Mouse (Mus musculus) embryonic facial prominence, embryonic 14.5 days (tissue): ENCODE measurements around the gene Ripply1. TPM values are rescaled to one million over a fixed set of nuclear protein-coding genes. Genes with fewer than 3 reads are reported as not detected.
A peak's percentile ranks its signal among the peaks of the same experiment; 100 is the strongest.

Experiments
- ATAC-seq: fragments of 200-750 bp; cut with Nextera tagmentation; 2 replicates; pipeline ENCODE4 v1.8.0; 2017; ENCODE audit warnings: low read depth, moderate number of reproducible peaks, moderate TSS enrichment
- DNase-seq: peaks from one replicate; pipeline ENCODE4 v3.0.0-alpha.2; 2015; ENCODE audit warnings: low spot score
- H3K27ac ChIP-seq: fragments of 300-500 bp; sonication (generic); replicated peaks from 2 replicates; pipeline ENCODE4 v1.5.1; 2014; ENCODE audit warnings: low read depth, mild to moderate bottlenecking, low read length, moderate library complexity
- H3K27me3 ChIP-seq: fragments of 300-500 bp; sonication (generic); replicated peaks from 2 replicates; pipeline ENCODE4 v1.6.1; 2014; ENCODE audit warnings: low read length; ENCODE audit not compliant: control insufficient read depth, insufficient read depth
- H3K36me3 ChIP-seq: fragments of 300-500 bp; sonication (generic); 2 replicates; pipeline ENCODE4 v1.6.1; 2014; ENCODE audit warnings: low read length, mixed read lengths; ENCODE audit not compliant: control insufficient read depth, insufficient read depth
- H3K4me1 ChIP-seq: fragments of 300-500 bp; sonication (generic); 2 replicates; pipeline ENCODE4 v1.6.1; 2014; ENCODE audit warnings: antibody characterized with exemption, low read length; ENCODE audit not compliant: control insufficient read depth, insufficient read depth
- H3K4me2 ChIP-seq: fragments of 300-500 bp; sonication (generic); 2 replicates; pipeline ENCODE4 v1.6.1; 2014; ENCODE audit warnings: low read depth, mild to moderate bottlenecking, low read length, moderate library complexity, mixed read lengths
- H3K4me3 ChIP-seq: fragments of 300-500 bp; sonication (generic); 2 replicates; pipeline ENCODE4 v1.5.1; 2014; ENCODE audit warnings: low read depth, mild to moderate bottlenecking, low read length
- H3K9ac ChIP-seq: fragments of 300-500 bp; sonication (generic); 2 replicates; pipeline ENCODE4 v1.6.1; 2014; ENCODE audit warnings: low read depth, mild to moderate bottlenecking, low read length, moderate library complexity, mixed read lengths
- H3K9me3 ChIP-seq: fragments of 300-500 bp; sonication (generic); 2 replicates; pipeline ENCODE4 v1.6.1; 2016; ENCODE audit warnings: low read length; ENCODE audit not compliant: control insufficient read depth
- WGBS: fragments of 180-500 bp; shearing (Covaris S2); extraction: QIAGEN DNeasy Blood & Tissue Kit; methylation state at CpG from one replicate; pipeline ENCODE4 v1.1.7; 2014; 5-methylcytosine and 5-hydroxymethylcytosine counted together
- polyA plus RNA-seq: library from polyadenylated mRNA; unstranded; fragments of >200 nt; fragmentation: Nextera tagmentation; extraction: Ambion mirVana; gene quantifications from 2 replicates; pipeline ENCODE4 v1.2.1, GENCODE M21; 2014

Ripply1 gene
- polyA plus RNA-seq, 1 experiment from 2014 or later: 0.79 TPM

DNA sequence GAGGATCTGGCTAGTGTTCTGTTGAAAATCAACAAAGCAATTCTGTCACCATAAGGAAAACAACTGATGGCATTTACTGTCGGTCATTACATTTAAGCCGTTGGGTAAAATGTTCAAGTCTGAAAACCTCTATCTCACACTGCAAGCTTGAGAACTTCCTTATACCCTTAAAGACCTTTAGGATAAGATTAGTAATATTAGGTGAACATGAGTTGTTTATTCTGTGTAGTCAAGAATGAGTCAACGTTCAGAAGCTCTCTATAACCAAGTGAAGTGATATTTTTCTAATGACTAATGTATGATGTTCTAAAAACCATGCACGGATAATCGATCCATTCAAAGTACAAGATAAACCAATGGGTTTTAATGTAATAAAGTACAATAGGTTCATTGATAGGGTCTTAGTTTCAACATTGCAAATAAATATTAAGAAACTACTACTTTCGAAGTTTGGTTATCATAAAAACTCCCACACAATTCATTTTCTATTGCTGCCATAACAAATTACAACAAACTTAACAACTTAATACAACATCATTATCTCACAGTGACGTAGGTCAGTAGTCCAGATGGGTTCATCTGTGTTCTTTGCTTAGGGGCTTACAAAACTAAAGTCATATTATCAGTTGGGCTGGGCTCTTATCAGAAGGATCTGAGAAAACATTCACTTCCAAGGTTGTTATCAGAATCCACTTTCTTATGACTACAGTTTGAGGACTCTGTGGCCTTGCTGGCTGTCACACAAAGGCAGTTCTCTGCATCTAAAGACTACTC lies 12.1 kb upstream of the Ripply1 start:
- Histone ChIP-seq H3K4me2 (no peak overlapping the region), H3K9ac (no peak overlapping the region), H3K4me3 (no peak overlapping the region), H3K27me3 (peaks cover 10% of the 10 kb centered on the region), H3K36me3 (no peaks in the 10 kb centered on the region), H3K9me3 (no peaks in the 10 kb centered on the region), H3K4me1 (no peaks in the 10 kb centered on the region), H3K27ac (no peak overlapping the region)
- WGBS: 86% methylated on average over 7 of the region's 7 CpGs
- ATAC-seq (no peak), DNase-seq (no peak)

- DNase-seq (peak; percentile 56), ATAC-seq (peak; percentile 68)
- H3K9ac ChIP-seq: no peak overlapping the region
- H3K4me1 ChIP-seq: no peaks in the 10 kb centered on the region
- H3K9me3 ChIP-seq: no peaks in the 10 kb centered on the region
- 36% methylated on average over 1 of the region's 1 CpGs for WGBS
- H3K27me3 ChIP-seq: peaks cover 4% of the 10 kb centered on the region; the same call in 1 of the 2 replicates
- no peak overlapping the region for H3K27ac ChIP-seq
- H3K4me2 ChIP-seq: no peak overlapping the region
- H3K36me3 ChIP-seq: no peaks in the 10 kb centered on the region
- no peak overlapping the region for H3K4me3 ChIP-seq
Observed at GRCm38 (mm10) chrX:139785764-139786163, 3.6 kb upstream of the Ripply1 start.

DNA sequence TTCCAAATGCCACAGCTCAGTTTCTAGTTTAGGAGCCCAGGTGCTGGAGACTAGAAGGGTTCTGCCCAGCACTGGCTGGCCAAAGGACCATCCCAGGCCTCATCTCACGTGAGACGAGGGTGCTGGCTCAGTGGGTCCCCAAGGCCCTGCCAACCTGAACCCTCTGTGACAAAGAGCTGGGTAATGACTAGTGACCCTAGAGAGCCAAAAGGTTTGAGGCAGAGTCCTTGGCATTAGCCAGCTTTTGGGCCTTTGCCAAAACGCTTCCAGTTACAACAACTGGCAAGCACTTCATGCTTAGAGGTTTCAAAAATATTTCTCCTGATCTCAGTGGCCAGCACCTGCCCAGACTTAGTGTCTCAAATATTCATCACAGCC lies 881 bp upstream of the Ripply1 start:
- WGBS: 64% methylated on average over 3 of the region's 3 CpGs
- Histone ChIP-seq H3K4me2 (no peak overlapping the region), H3K4me1 (no peaks in the 10 kb centered on the region), H3K36me3 (no peaks in the 10 kb centered on the region), H3K9ac (no peak overlapping the region), H3K27me3 (peaks cover 8% of the 10 kb centered on the region; the same call in 1 of the 2 replicates), H3K4me3 (no peak overlapping the region), H3K9me3 (no peaks in the 10 kb centered on the region), H3K27ac (no peak overlapping the region)
- DNase-seq: no peak
- ATAC-seq: peak; percentile 26; the same call in 1 of the 2 replicates

- Histone ChIP-seq H3K4me1 (no peaks in the 10 kb centered on the region), H3K27ac (no peak overlapping the region), H3K4me3 (no peak overlapping the region), H3K4me2 (no peak overlapping the region), H3K9me3 (no peaks in the 10 kb centered on the region), H3K9ac (no peak overlapping the region), H3K27me3 (peaks cover 14% of the 10 kb centered on the region; the same call in 1 of the 2 replicates), H3K36me3 (no peaks in the 10 kb centered on the region)
- DNase-seq: no peak
- no peak for ATAC-seq
- WGBS: 86% methylated on average over 4 of the region's 4 CpGs
Observed at GRCm38 (mm10) chrX:139781563-139781962, 590 bp downstream of the Ripply1 start.

DNA sequence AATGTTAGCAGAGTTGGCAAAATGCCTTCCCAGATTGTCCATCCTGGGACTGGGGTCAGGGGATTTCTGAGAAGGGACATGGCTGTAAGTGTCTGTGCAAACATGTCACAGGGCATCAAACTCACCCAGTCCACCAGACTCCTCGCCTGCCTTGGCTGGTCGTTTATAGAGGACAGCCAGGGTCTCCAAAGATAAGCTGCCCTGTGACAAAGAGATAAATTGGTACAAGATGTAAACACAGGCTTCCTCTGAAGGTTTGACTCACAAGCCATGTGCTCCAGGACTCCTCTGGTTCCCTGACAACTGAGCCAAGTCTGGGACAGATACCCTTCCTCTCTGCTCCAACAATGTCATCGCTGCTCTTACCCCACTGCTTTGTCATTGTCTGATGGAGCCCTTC lies 1.2 kb downstream of the Ripply1 start:
- no peaks in the 10 kb centered on the region for H3K36me3 ChIP-seq
- no peak overlapping the region for H3K27ac ChIP-seq
- no peak overlapping the region for H3K4me3 ChIP-seq
- DNase-seq (no peak), ATAC-seq (no peak)
- no peaks in the 10 kb centered on the region for H3K9me3 ChIP-seq
- no peak overlapping the region for H3K9ac ChIP-seq
- peaks cover 14% of the 10 kb centered on the region; the same call in 1 of the 2 replicates for H3K27me3 ChIP-seq
- no peak overlapping the region for H3K4me2 ChIP-seq
- WGBS: 63% methylated on average over 3 of the region's 3 CpGs
- H3K4me1 ChIP-seq: no peaks in the 10 kb centered on the region

DNA sequence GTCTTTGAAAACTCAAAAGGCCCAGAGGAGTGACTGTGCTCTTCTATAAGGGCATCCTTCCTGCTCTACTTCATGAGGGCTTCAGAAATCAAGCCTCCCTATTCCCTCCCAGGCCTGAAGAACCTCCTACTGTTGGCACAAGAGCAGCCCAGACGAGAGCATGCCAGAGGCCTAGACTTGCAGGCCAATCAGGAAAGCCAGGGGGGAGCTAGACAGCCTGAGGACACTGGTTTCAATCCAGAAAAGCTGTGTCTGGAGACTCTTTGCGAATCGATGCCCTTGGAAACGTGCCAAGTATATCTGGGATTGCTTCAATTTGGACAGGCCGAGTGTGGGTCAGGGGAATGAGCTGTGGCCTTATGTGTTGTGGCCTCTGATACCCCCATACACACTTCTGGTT lies 2.8 kb downstream of the Ripply1 start:
- H3K27me3 ChIP-seq: peaks cover 14% of the 10 kb centered on the region; the same call in 1 of the 2 replicates
- no peak for DNase-seq

DNA sequence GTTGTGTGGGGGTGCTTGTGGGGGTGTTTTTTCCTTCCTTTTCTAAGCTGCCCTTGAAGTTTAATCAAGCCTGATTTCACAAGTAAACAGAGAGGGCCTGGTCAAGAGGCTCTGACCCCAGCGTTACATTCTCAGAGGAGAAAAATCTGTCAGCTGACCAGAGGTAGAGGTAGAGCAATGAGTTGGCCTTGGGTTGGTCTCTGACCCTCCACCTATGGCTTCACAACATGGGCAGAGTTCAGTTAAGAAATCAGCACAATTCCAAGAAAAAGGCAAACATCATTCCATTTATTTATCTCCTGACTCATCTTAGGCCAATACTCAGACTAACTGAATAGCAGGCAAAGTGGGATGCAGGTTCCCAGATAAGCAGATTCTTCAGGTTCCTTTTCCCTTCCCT lies 3.3 kb downstream of the Ripply1 start:
- no peak overlapping the region for H3K9ac ChIP-seq
- no peak for ATAC-seq
- no peak for DNase-seq
- no peaks in the 10 kb centered on the region for H3K36me3 ChIP-seq
- H3K4me3 ChIP-seq: no peak overlapping the region
- no peaks in the 10 kb centered on the region for H3K9me3 ChIP-seq
- no peaks in the 10 kb centered on the region for H3K4me1 ChIP-seq
- H3K27ac ChIP-seq: no peak overlapping the region
- peaks cover 14% of the 10 kb centered on the region; the same call in 1 of the 2 replicates for H3K27me3 ChIP-seq
- H3K4me2 ChIP-seq: no peak overlapping the region
- WGBS: 70% methylated on average over 1 of the region's 1 CpGs

More for the DNA sequence above, 2.8 kb downstream of the Ripply1 start:
- 72% methylated on average over 5 of the region's 5 CpGs for WGBS
- no peak for ATAC-seq
- no peak overlapping the region for H3K4me3 ChIP-seq
- H3K4me1 ChIP-seq: no peaks in the 10 kb centered on the region
- H3K9ac ChIP-seq: no peak overlapping the region
- H3K36me3 ChIP-seq: no peaks in the 10 kb centered on the region
- H3K9me3 ChIP-seq: no peaks in the 10 kb centered on the region
- no peak overlapping the region for H3K4me2 ChIP-seq
- no peak overlapping the region for H3K27ac ChIP-seq

DNA sequence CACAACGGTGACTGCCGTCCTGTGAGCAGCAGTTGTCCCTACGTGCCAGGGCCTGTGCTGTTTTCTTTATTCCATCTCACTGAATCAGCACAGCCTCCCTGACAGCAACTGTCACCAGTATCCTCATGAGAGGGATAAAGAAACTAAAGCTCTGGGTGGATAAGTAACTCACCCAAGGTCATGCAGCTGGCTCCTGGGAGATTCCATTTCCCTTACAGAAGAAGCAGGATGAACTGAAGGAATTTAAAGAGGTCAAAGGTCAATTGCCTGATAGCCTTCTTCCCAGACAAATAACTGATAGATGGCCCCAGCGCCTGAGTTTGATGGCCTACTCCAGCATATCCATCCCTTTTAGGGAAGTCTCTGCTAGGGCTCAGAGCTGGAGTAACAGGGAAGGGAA lies 4.8 kb downstream of the Ripply1 start:
- no peaks in the 10 kb centered on the region for H3K9me3 ChIP-seq
- H3K36me3 ChIP-seq: no peaks in the 10 kb centered on the region
- no peak overlapping the region for H3K4me3 ChIP-seq
- WGBS: 44% methylated on average over 4 of the region's 4 CpGs
- no peak overlapping the region for H3K27ac ChIP-seq
- no peak for ATAC-seq
- peaks cover 14% of the 10 kb centered on the region; the same call in 1 of the 2 replicates for H3K27me3 ChIP-seq
- no peak overlapping the region for H3K4me2 ChIP-seq
- no peak for DNase-seq
- H3K9ac ChIP-seq: no peak overlapping the region
- no peaks in the 10 kb centered on the region for H3K4me1 ChIP-seq

DNA sequence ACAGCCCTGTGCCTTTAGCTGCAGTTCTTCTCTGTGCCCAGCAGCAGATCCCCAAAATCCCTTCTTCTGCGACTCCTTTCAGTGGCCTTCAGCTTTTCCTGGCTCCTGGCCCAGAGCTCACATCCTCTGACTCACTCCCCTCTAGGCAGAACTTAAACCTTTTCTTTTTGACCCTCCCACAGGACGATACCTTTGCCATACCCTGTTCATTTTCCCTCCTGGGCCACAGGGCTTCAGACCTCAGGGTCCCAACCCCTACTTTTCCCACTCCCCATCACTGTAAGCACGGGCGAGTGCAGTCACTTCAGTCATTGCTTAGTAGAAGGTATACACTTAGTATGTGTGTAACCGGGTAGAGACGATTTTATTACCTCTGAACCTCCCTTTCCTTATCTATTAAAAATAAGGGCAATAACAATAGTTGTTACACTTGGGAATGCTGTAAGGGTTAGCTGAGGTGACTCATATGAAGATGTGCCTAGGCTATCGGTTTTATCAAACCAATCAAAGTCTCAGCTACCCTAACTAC lies 7.0 kb downstream of the Ripply1 start:
- peaks cover 15% of the 10 kb centered on the region; the same call in 1 of the 2 replicates for H3K27me3 ChIP-seq
- 72% methylated on average over 7 of the region's 7 CpGs for WGBS
- ATAC-seq: no peak

More for the DNA sequence above, 7.0 kb downstream of the Ripply1 start:
- Histone ChIP-seq H3K4me1 (no peaks in the 10 kb centered on the region), H3K9ac (no peak overlapping the region), H3K9me3 (no peaks in the 10 kb centered on the region), H3K27ac (no peak overlapping the region), H3K4me2 (no peak overlapping the region), H3K4me3 (no peak overlapping the region), H3K36me3 (no peaks in the 10 kb centered on the region)
- no peak for DNase-seq
